Mouse (Mus musculus) neutrophil, adult 5-6 weeks (primary cell): ENCODE results near the gene Tmem147. TPM values are rescaled to one million over a fixed set of nuclear protein-coding genes. Genes with fewer than 3 reads are reported as not detected.
"Not testable (repeated sequence)": the region's sequence is repeated elsewhere in the genome, so short reads cannot be mapped to it uniquely, and the experiment has no call there.

Experiments
- ATAC-seq: fragments of 151-379, 151-347 bp; 2 replicates; pipeline ENCODE4 v1.8.0; 2017; ENCODE audit warnings: mild to moderate bottlenecking, moderate TSS enrichment; ENCODE audit not compliant: insufficient number of reproducible peaks, poor library complexity, low FRiP score, severe bottlenecking; ENCODE audit errors: extremely low read depth
- total RNA-seq: library from RNA; stranded (forward); fragments of 200-1000 nt; gene quantifications from 2 replicates; pipeline ENCODE4 v1.2.3, GENCODE M21; 2017

The Tmem147 gene
- total RNA-seq, 1 experiment from 2014 or later, result 8.3 TPM

DNA sequence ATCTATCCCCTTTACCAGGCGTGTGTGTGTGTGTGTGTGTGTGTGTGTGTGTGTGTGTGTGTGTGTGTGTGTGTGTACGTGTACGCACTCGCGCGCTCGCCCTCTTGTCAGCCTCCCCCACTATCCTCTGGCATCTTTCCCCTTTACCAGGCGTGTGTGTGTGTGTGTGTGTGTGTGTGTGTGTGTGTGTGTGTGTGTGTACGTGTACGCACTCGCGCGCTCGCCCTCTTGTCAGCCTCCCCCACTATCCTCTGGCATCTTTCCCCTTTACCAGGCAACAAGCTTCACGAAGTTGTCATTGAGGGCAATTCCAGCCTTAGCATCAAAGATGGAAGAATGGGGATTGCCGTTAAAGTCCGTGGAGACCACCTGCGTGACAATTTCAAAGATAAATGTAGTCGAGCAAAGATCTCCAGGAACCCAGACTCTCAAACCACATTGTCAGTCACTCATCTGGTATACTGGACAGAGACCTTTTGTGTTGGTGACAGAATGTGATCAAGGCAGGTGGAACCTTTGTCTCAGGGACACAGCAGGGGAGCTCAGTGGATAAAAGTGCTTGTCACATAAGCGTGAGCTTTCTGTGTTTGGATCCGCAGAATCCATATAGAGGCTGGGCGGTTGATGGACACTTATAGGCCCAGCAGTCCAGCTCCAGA lies 853 bp upstream of the Tmem147 start:
- not testable (repeated sequence) for ATAC-seq

GRCm38 (mm10) chr7:30728739-30729395 lies 473 bp downstream of the Tmem147 start:
- ATAC-seq, result no peak

GRCm38 (mm10) chr7:30728214-30728613 lies 1.1 kb downstream of the Tmem147 start:
- ATAC-seq, result no peak

- no peak for ATAC-seq
Measured at GRCm38 (mm10) chr7:30723274-30723953, 5.9 kb downstream of the Tmem147 start.

- no peak for ATAC-seq
Measured at GRCm38 (mm10) chr7:30721286-30721685, 8.1 kb downstream of the Tmem147 start.

GRCm38 (mm10) chr7:30719669-30720068 lies 9.7 kb downstream of the Tmem147 start:
- ATAC-seq, result no peak

- ATAC-seq, result no peak
Measured at GRCm38 (mm10) chr7:30717716-30718046, 11.7 kb downstream of the Tmem147 start.

DNA sequence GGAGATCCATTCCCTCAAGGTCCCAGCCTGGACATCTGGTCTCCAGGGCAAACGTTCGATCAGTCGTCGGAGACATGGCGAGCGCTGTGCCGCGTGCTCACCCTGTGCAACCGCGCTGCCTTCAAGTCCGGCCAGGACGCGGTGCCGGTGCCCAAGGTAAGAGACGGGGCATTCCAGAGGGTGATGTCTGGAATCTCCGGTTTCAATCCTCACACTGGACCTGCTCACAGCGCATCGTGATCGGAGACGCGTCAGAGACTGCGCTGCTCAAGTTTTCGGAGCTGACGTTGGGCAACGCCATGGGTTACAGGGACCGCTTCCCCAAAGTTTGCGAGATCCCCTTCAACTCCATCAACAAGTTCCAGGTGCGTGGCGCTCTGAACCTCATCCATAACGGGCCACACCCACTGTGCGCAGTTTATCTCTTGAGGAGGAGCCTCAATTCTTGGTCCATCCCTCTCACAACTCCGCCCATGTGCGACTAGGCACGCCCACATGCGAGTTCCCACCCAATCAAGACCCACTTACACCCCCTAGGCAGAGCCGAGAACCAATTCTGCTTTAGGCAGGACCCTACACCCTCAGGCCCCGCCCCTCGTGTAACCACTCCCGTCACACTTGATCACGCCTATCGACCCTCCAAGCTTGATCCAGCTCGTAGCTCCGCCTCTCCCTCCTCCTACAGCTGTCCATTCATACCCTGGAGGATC lies 12.2 kb downstream of the Tmem147 start:
- ATAC-seq, result peak; percentile 59

- no peak for ATAC-seq
Measured at GRCm38 (mm10) chr7:30711942-30712341, 17.4 kb downstream of the Tmem147 start, which contains the start of gene Atp4a. Gene Atp4a, plus strand, starts transcription at chr7:30712209.

DNA sequence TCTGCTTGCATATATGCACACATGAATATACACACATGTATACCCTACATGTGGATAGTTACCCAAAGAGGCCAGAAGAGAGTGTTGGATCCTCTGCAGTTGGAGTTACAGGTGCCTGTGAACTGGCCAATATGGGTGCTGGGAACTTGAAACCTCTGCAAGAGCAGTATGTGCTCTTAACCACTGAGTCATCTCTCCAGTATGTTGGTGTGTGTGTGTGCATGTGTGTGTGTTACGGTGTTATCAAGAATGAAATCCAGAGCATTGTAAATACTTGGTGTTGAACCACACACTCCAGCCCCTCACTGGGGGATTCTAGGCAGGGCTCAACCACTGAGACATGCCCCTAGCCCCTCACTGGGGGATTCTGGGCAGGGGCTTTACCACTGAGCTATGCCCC lies 21.9 kb downstream of the Tmem147 start:
- no peak for ATAC-seq

GRCm38 (mm10) chr7:30706214-30706882 lies 23.0 kb downstream of the Tmem147 start:
- ATAC-seq, result no peak

- no peak for ATAC-seq
Measured at GRCm38 (mm10) chr7:30698589-30698988, 30.8 kb downstream of the Tmem147 start, which contains the start of gene 2200002J24Rik. Gene 2200002J24Rik, plus strand, starts transcription at chr7:30698926.

DNA sequence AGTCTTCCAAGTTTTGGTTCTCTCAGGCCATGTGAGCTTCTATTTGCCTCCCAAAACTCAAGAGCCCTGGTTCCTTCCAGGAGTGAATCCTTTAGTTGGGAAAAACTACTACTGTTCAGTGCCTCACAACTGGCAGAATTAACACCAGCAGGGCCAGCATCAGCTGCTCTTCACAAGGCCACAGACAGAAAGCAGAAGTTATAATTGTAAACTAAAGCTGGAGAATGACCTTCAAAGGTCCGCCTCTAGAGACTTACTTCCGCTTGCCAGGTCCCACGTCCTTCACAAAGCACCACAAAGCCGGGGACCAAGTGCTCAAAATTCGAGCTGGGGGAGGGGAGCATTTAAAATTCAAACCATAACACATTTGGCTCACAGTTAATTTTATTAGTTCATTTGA lies 31.2 kb downstream of the Tmem147 start:
- ATAC-seq, result peak; percentile 86

DNA sequence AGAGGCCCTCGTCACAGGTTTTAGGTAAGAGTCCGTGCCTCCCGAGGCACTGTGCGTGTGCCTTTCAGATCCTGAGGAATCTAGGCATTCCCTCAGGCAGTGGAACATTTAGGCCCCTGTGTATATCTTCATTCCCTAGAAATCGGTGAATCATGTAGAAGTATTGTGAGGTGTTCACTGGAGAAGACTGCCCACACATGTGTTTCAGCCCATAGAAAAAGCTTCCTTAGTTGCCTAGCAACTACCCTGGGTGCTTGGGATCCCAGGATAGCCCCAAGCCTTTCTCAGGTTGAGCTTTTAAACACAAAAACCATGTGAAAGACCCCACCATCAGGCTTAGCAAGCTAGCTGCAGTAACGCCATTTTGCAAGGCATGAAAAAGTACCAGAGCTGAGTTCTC lies 41.0 kb downstream of the Tmem147 start:
- no peak for ATAC-seq

DNA sequence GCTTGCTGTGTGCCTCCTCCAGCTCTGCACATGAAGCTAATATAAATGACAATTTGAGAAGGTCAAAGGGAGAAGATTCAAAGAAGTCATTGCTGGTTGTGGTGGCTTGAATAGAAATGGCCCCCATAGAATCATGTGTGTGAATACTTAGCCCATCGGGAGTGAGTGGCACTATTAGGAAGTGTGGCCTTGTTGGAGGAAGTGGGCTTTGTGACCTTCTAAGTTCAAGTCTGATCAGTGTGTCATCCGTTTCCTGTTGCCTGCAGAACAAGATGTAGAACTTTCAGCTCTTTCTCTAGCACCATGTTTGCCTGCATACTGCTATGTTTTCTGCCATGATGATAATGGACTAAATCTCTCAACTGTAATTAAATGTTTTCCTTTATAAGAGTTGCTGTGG lies 45.9 kb downstream of the Tmem147 start:
- no peak for ATAC-seq

GRCm38 (mm10) chr7:30681897-30682296 lies 47.4 kb downstream of the Tmem147 start:
- no peak for ATAC-seq

DNA sequence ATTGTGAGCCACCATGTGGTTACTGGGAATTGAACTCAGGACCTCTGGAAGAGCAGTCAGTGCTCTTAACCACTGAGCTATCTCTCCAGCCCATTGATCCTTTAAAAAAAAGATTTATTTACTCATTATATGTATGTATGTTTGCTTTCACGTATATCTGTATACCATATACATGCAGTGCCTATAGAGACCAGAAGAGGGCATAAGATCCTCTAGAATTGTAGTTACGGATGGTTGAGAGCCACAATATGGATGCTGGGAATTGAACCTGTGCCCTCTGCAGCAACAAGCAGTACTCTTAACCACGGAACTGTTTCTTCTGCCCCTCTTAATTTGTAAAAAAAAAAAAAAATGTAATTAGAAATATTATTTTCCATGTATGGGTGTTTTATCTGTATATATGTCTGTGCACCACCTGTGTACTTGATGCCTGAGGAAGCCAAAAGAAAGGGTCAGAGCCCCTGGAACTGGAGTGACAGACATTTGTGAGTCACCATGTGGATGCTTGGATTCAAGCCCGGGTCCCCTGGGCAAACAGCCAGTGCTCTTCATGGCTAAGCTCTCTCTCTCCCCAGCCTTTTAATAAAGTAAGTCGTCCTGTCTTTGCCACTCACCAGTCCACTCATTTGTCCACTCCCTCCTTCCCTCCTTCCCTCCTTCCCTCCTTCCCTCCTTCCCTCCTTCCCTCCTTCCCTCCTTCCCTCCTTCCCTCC lies 50.9 kb downstream of the Tmem147 start:
- ATAC-seq, result no peak
